Mouse (Mus musculus) G1E (cell line): ENCODE measurements at regions not wholly inside any gene's neighbourhood (a gene's known extent, or its start where the extent isn't known, plus 50 kb on each side); places are given as distances from the start of the nearest gene placed in this dataset.

Source experiments
- CTCF ChIP-seq: IDR thresholded peaks from 2 replicates; pipeline ENCODE4 v1.5.1; 2012; ENCODE audit warnings: low read depth, low read length, inconsistent platforms, mixed read lengths
- GATA1 ChIP-seq: IDR thresholded peaks from 2 replicates; pipeline ENCODE4 v1.6.1; 2012; ENCODE audit warnings: borderline replicate concordance, low read length, inconsistent platforms, mixed read lengths
- POLR2AphosphoS5 ChIP-seq: IDR thresholded peaks from 2 replicates; pipeline ENCODE4 v1.6.1; 2012; ENCODE audit warnings: low read depth, low read length, inconsistent platforms; ENCODE audit not compliant: insufficient replicate concordance
- TAL1 ChIP-seq: conservative IDR thresholded peaks from 2 replicates; pipeline ENCODE4 v1.6.1; 2012; ENCODE audit warnings: low read depth, low read length, inconsistent platforms, mixed read lengths

DNA sequence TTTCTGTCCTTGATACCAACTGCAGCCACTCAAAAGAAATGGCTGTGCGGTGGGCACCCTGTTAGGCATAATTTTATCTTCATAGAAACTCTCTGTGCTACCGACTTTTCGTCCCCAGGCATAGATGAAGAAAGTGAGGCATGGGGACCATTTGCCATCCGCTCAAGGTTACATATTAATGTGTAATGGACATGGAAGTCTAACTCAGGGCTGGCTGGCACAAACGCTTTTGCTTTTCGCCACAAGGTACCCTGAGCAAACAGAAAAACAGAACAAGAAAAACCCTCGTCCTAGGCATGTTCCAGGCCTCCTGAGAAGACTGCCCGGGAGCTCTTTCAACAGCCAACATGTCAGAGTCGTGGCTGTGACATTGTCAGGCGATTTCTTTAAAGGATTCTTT lies 121.0 kb upstream of the Smyd2 start:
- TF ChIP-seq CTCF (no peak), GATA1 (no peak), POLR2AphosphoS5 (no peak), TAL1 (no peak)
